Mouse (Mus musculus): Measurements from ENCODE around the gene Foxn3. TPM values are rescaled to one million over a fixed set of nuclear protein-coding genes. Genes with fewer than 3 reads are reported as not detected.

Foxn3 gene
- polyA plus RNA-seq, 1 experiment from 2014 or later, result 93.4 TPM

DNA sequence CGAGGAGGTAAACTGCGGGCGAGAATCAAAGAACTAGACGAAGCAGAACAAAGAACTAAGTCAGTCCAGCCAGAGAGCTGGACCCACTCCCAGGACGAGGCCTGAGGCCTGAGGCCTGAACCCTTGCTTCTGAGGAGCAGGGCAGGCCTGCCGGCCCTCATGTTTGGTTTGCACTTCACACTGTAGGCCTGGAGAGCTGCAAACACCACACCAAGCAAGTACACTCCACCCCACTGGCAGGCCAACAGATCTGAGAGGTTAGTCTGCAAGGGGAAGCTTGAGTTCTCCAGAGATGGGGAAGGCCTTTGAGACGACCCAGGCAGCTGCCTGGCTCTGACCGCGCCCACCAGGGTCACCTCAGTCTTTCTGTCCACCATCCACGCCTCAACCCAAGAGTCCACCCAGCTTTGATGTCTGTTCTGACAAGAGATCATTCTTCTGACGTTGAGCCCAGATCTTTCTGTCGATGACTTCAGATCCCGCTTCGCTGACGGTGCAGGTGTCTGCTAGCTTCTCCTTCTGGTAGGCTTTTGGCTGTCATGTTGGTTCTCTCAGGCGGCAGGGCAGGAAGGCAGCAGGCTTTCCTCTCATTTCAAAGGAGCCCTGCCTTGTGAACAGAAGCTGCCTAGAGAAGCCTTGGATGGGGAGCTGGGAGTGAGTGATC is 231.1 kb downstream of the Foxn3 start:
- WGBS, result 70% methylated on average over 16 of the region's 16 CpGs
- no peaks in the 10 kb centered on the region for H3K36me3 ChIP-seq (ENCODE audit: control insufficient read depth, insufficient read depth, low read length)
- ATAC-seq (ENCODE audit: insufficient number of reproducible peaks, insufficient read depth, low FRiP score, low read depth), result no peak
- H3K9ac ChIP-seq (replicated peaks; ENCODE audit: low read depth, low read length), result no peak overlapping the region
- H3K4me3 ChIP-seq (ENCODE audit: low read depth, low read length), result no peak overlapping the region
- H3K9me3 ChIP-seq (ENCODE audit: control insufficient read depth, low read depth, low read length), result no peaks in the 10 kb centered on the region
- H3K27ac ChIP-seq (ENCODE audit: low read length), result no peak overlapping the region
- H3K4me2 ChIP-seq (replicated peaks; ENCODE audit: low read depth, low read length), result no peak overlapping the region
- no peaks in the 10 kb centered on the region for H3K27me3 ChIP-seq (ENCODE audit: control insufficient read depth, insufficient read depth, low read length)
- H3K4me1 ChIP-seq (ENCODE audit: control insufficient read depth, insufficient read depth, low read length), result peaks cover 27% of the 10 kb centered on the region

GRCm38 (mm10) chr12:99331341-99331947 is 231.9 kb downstream of the Foxn3 start:
- no peak for ATAC-seq (ENCODE audit: insufficient number of reproducible peaks, insufficient read depth, low FRiP score, low read depth)

DNA sequence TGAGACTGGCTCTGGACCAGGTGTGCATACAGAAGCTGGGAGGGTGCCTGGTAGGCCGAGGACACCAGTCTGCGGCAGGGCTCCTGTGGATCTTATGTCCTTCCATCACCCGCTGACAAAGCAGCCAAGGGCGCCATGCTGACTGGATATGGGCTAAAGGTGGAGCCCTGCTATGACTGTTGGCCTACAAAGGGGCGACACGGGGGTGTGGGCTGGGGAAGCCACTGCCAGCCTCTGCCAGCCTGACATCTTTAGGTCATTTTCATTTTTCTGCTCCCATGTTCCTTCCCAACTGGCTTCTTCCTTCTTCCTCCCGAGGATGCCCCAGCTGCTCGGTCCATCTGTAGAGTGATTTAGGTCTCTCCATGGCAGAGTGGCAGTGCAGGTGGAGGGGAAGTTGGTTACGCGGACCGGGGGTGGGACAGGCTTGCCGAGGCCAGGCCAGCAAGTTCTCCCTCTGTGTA is 232.5 kb downstream of the Foxn3 start:
- no peak overlapping the region for H3K4me3 ChIP-seq (ENCODE audit: low read depth, low read length)
- no peaks in the 10 kb centered on the region for H3K36me3 ChIP-seq (ENCODE audit: control insufficient read depth, insufficient read depth, low read length)
- no peaks in the 10 kb centered on the region for H3K9me3 ChIP-seq (ENCODE audit: control insufficient read depth, low read depth, low read length)
- peak overlapping the region; percentile 33; the same call in 1 of the 2 replicates for H3K27ac ChIP-seq (ENCODE audit: low read length)
- H3K4me1 ChIP-seq (ENCODE audit: control insufficient read depth, insufficient read depth, low read length), result peaks cover 21% of the 10 kb centered on the region
- 75% methylated on average over 12 of the region's 12 CpGs for WGBS
- ATAC-seq (ENCODE audit: insufficient number of reproducible peaks, insufficient read depth, low FRiP score, low read depth), result 0 out of 2 replicates have a peak, but pooled peaks have one; percentile 44
- H3K27me3 ChIP-seq (ENCODE audit: control insufficient read depth, insufficient read depth, low read length), result no peaks in the 10 kb centered on the region
- H3K4me2 ChIP-seq (replicated peaks; ENCODE audit: low read depth, low read length), result no peak overlapping the region
- H3K9ac ChIP-seq (replicated peaks; ENCODE audit: low read depth, low read length), result no peak overlapping the region

More at GRCm38 (mm10) chr12:99331341-99331947, 231.9 kb downstream of the Foxn3 start:
- H3K4me3 ChIP-seq (ENCODE audit: low read depth, low read length), result no peak overlapping the region
- no peak overlapping the region for H3K4me2 ChIP-seq (replicated peaks; ENCODE audit: low read depth, low read length)
- H3K9me3 ChIP-seq (ENCODE audit: control insufficient read depth, low read depth, low read length), result no peaks in the 10 kb centered on the region
- H3K4me1 ChIP-seq (ENCODE audit: control insufficient read depth, insufficient read depth, low read length), result peaks cover 21% of the 10 kb centered on the region
- H3K27me3 ChIP-seq (ENCODE audit: control insufficient read depth, insufficient read depth, low read length), result no peaks in the 10 kb centered on the region
- no peak overlapping the region; the same call in 1 of the 2 replicates for H3K27ac ChIP-seq (ENCODE audit: low read length)
- H3K36me3 ChIP-seq (ENCODE audit: control insufficient read depth, insufficient read depth, low read length), result no peaks in the 10 kb centered on the region
- 27% methylated on average over 7 of the region's 8 CpGs for WGBS
- H3K9ac ChIP-seq (replicated peaks; ENCODE audit: low read depth, low read length), result no peak overlapping the region

- no peak overlapping the region for H3K9ac ChIP-seq (replicated peaks; ENCODE audit: low read depth, low read length)
- H3K4me1 ChIP-seq (ENCODE audit: control insufficient read depth, insufficient read depth, low read length), result peaks cover 21% of the 10 kb centered on the region
- no peak overlapping the region for H3K4me2 ChIP-seq (replicated peaks; ENCODE audit: low read depth, low read length)
- H3K27ac ChIP-seq (ENCODE audit: low read length), result no peak overlapping the region
- no peaks in the 10 kb centered on the region for H3K9me3 ChIP-seq (ENCODE audit: control insufficient read depth, low read depth, low read length)
- H3K27me3 ChIP-seq (ENCODE audit: control insufficient read depth, insufficient read depth, low read length), result no peaks in the 10 kb centered on the region
- no peak overlapping the region for H3K4me3 ChIP-seq (ENCODE audit: low read depth, low read length)
- 30% methylated on average over 20 of the region's 20 CpGs for WGBS
- ATAC-seq (ENCODE audit: insufficient number of reproducible peaks, insufficient read depth, low FRiP score, low read depth), result peak; percentile 59; the same call in 1 of the 2 replicates
- H3K36me3 ChIP-seq (ENCODE audit: control insufficient read depth, insufficient read depth, low read length), result no peaks in the 10 kb centered on the region
Observed at GRCm38 (mm10) chr12:99329301-99330257, 233.8 kb downstream of the Foxn3 start.

DNA sequence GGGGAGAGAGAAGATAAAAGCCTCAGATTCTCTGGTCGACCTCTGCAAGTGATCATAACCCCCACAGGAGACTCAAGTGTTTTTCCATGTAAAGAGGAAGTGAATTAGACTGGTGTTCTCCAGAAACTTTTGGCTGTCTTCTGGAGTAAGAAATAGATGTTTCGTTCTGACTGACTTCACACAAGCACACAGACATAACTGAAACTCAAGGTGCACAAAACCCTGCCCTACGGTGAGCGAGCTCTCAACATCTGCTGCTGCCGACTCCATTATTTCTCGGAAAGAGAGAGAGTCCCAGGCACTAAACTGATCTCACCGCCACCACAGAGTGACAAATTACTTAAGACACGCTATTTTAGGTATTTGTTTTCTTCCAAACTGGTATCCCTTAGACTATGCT is 237.2 kb downstream of the Foxn3 start:
- Histone ChIP-seq H3K4me3 (ENCODE audit: low read depth, low read length) (no peak overlapping the region), H3K9me3 (ENCODE audit: control insufficient read depth, low read depth, low read length) (no peaks in the 10 kb centered on the region), H3K27ac (ENCODE audit: low read length) (no peak overlapping the region), H3K36me3 (ENCODE audit: control insufficient read depth, insufficient read depth, low read length) (no peaks in the 10 kb centered on the region), H3K9ac (replicated peaks; ENCODE audit: low read depth, low read length) (no peak overlapping the region), H3K27me3 (ENCODE audit: control insufficient read depth, insufficient read depth, low read length) (no peaks in the 10 kb centered on the region), H3K4me2 (replicated peaks; ENCODE audit: low read depth, low read length) (no peak overlapping the region), H3K4me1 (ENCODE audit: control insufficient read depth, insufficient read depth, low read length) (peaks cover 12% of the 10 kb centered on the region; the same call in 1 of the 2 replicates)
- ATAC-seq (ENCODE audit: insufficient number of reproducible peaks, insufficient read depth, low FRiP score, low read depth), result no peak
- 51% methylated on average over 8 of the region's 8 CpGs for WGBS

DNA sequence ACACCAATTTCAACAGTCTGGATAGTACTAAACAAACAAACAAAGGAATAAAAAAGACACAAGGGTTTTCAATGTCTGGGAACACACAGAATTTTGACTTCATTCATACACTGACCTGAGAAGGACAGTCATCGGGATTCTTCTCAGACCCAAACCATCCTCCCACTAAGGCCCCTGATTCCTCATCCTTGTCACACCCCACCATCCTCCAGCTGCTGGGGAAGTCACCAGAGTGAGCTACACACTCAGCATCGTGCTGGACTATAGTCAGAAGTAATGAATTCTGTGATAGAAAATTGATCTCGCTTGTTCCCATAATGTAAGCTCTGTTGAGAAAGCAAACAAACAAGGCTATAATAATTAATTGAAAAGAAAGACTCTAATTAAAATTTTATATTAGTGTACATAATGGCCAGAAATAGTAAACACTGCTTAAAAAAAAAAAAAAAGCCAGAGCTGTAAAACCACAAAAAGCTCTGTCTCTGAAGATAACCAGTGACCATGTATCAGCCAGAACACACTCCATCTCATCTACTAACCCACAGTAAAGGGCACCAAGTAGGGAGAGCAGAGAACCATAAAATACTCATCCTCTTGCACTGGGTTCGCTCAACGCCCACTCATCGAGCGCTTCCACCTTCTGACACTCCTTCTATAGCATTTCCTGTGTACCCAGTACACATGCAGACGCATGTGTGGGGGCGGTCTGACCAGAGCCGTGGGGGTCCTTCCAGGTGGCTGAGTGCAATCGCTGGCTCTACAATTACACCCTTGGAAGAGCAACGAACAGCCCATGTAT is 241.6 kb downstream of the Foxn3 start:
- no peaks in the 10 kb centered on the region for H3K27me3 ChIP-seq (ENCODE audit: control insufficient read depth, insufficient read depth, low read length)
- no peak overlapping the region for H3K9ac ChIP-seq (replicated peaks; ENCODE audit: low read depth, low read length)
- H3K27ac ChIP-seq (ENCODE audit: low read length), result no peak overlapping the region
- no peaks in the 10 kb centered on the region for H3K9me3 ChIP-seq (ENCODE audit: control insufficient read depth, low read depth, low read length)
- no peak overlapping the region for H3K4me3 ChIP-seq (ENCODE audit: low read depth, low read length)
- no peak overlapping the region for H3K4me2 ChIP-seq (replicated peaks; ENCODE audit: low read depth, low read length)
- no peaks in the 10 kb centered on the region for H3K4me1 ChIP-seq (ENCODE audit: control insufficient read depth, insufficient read depth, low read length)
- no peak for ATAC-seq (ENCODE audit: insufficient number of reproducible peaks, insufficient read depth, low FRiP score, low read depth)
- H3K36me3 ChIP-seq (ENCODE audit: control insufficient read depth, insufficient read depth, low read length), result no peaks in the 10 kb centered on the region
- WGBS, result 78% methylated on average over 12 of the region's 12 CpGs

DNA sequence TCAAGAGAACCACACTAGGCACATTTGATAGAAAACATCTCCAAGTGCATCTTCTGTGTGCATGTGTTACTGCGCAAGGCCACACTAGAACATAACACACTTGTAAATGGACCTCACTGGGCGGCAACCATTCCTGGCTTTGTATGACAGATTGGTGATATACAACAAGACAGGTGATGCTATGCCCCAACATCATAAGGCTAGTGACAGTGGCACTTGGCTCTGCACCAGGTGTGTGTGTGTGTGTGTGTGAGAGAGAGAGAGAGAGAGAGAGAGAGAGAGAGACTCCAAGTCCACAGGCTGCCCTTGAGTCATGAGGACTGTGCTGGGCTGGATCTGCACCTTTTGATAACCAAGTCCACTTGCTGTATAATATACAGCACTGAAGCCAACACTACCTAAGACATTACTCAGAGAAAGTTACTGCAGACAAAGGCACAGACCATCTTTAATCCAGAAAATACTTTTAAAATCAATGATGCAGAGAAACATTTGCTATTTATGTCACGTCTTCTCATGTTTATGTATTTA is 242.4 kb downstream of the Foxn3 start:
- Histone ChIP-seq H3K9ac (replicated peaks; ENCODE audit: low read depth, low read length) (no peak overlapping the region), H3K27me3 (ENCODE audit: control insufficient read depth, insufficient read depth, low read length) (no peaks in the 10 kb centered on the region), H3K36me3 (ENCODE audit: control insufficient read depth, insufficient read depth, low read length) (no peaks in the 10 kb centered on the region), H3K4me3 (ENCODE audit: low read depth, low read length) (no peak overlapping the region), H3K27ac (ENCODE audit: low read length) (no peak overlapping the region), H3K4me2 (replicated peaks; ENCODE audit: low read depth, low read length) (no peak overlapping the region), H3K4me1 (ENCODE audit: control insufficient read depth, insufficient read depth, low read length) (no peaks in the 10 kb centered on the region), H3K9me3 (ENCODE audit: control insufficient read depth, low read depth, low read length) (no peaks in the 10 kb centered on the region)
- 86% methylated on average over 3 of the region's 3 CpGs for WGBS
- no peak for ATAC-seq (ENCODE audit: insufficient number of reproducible peaks, insufficient read depth, low FRiP score, low read depth)
